Mouse (Mus musculus) T-helper 2 cell (primary cell): ENCODE data around the gene Cc2d2b.

Experiments used
- in situ Hi-C: fragments of 300-600 bp; cut with MboI, MseI; formaldehyde crosslinking; loops from one replicate; pipeline ENCODE4 v1.15.1; 2025; ENCODE audit warnings: high pct_unique_total_duplicates

The Cc2d2b gene

DNA sequence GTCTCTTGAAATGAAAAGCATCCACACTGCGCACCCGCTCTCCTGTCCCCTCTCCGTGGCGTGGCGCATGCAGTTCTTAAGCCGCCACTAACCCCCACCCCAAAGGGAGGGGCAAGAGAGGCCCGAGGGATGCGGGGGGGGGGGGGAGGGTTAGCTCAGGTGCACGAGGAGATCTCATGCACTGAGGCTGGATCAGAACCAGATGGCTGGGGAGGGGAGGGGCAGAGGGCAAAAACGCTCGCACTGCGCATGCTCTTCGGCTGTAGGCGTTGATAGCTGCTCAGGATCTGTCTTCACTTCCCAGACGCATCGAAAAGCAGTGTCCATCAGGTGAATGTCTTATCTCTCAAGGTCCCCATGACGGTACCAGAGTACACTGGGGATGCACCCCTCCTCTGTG lies at the start of gene Cc2d2b:
Gene Cc2d2b, plus strand, starts transcription at position 195 of the 400 bp plus-strand sequence.
- in situ Hi-C loops, result no loop called here

DNA sequence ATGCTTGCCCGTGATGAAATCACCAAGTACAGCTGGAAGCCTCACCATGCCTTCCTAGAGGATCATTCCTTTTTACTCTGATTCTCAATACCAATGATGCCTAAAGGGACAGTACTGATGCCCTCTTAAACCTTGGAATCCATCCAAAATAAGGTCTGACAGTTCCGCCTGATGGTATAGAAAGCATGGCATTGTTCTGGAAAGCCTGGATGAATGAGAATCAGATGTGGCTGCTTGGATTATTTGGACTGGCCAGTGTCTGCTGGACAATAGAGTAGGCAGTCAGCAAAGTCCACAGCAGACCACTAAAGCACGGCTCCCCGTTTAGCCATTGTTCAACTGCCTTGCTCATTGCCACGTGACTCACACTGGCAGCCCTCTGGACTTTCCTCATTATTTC lies 48.7 kb upstream of the Cc2d2b start:
- in situ Hi-C loops, result no loop called here

DNA sequence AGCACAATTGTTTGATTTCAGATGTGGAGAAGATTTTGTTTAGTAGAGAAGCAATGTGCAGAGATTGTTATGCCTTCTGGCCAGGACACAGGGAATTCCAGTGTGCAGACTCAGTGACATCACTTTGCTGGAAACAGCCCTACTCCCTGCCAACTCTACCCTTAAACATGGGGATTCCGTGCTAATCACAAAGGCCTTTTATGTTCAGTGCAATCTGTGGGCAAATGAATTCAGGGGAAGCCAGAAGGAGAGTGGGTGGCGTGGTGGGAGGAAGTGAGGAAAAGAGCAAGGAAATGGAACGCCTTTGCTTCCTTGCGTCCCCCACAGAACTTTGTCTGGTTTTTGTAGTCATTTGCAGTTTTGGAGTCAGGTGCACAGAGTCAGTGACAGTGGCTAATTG lies 46.1 kb upstream of the Cc2d2b start:
- in situ Hi-C loops, result no loop called here

DNA sequence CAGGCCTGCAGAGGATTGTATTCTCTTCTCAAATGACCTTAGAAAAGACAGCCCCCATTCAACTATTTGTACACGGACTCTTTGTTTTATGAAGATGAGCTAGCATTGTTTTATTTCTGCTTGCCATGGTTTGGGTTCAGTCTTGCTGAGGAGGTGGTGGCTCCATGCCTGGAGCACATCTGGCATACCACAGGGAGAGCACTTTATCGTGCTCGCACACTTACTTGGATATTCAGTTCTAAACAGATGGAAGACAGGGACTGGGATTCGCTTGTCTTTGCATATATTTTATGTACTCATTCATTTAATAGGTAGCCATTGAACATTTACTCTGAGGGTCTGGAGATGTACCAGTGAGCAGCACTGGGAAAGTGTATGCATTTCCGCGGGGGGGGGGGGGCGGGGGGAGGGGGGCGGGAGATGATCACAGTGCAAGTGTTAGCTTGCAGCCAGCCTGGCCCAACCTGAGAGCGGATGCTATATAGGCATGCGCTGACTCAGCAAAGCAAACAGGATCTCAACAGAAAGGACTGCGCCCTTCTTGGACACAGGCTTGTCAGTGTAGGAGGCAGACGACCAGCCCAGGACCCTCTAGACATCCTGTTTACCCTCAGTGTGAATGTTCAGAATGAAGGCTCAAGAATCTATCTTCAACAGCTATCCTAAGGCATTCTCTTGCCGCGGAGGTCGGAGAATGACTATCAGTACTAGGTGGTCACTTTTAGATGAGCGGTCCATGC lies 35.5 kb upstream of the Cc2d2b start:
- in situ Hi-C loops, result no loop called here

DNA sequence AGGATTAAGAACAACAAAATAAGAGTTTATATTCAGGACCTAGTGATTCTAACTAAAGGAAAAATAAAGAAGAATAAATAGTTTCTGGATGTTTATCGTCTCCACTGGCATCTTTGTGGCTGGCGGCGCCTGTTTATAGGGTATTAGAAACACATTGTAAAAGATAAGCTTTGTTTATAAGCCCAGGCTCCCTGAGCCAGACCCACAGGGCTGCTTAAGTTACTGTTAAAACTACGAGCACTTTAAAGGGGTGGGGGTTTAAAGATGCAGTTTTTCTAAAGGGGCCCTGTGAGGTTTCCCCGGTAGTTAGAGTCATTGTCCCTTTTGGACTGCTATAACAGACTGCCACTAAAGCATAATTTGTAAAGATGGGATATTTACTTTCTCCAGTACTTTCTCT lies 33.9 kb upstream of the Cc2d2b start:
- in situ Hi-C loops, result no loop called here

DNA sequence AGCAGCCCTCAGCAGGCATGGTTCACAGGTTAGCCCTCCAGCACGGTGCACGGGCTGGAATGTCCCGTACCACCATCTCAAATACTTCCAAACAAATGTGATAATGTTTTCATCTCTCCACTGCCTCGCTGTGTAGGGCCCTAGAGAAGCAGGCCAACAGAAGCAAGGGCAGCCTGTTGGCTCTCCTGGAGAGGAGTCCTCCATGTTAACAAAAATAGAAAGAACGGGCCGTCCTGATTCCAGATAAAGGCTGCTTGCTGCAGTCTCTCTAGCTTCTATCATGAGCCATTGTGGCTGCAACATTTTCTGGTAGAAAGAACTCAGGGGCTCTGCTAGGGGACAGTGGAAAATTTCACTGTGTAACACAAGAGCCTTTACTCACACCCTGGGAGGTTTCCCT lies 31.6 kb upstream of the Cc2d2b start:
- in situ Hi-C loops, result no loop called here

DNA sequence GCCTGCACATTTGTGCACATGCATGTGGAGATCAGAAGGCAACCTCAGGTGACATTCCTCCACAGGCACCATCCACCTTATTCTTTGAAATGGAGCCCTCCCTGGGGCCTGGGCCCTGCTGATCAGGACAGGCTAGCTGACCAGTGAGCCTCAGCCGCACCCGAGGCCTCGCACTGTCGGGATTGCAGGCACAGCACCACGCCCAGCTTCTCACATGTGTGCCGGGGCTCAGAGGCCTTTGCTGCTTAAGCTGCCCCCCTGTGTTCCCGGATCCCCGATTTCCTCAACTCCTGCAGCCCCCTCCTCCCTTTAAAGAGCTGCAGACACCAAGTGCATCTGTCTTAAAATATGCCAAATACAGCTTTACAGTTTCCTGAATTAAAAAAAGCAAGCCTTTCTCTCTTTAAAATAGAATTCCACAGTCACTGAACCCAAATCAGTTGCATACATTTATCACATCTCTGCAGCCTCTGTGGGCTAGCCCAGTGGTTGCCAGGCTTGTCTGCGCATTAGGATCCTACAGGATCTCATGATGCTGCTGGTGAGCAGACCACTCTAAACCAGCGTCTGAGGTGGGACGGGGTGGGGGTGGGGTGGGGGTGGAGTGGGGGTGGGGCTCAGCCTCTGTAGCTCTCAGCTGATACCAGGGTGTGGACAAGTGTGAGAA lies 29.0 kb upstream of the Cc2d2b start:
- in situ Hi-C loops, result loop anchor here (5.0 to 10.0 kb wide), 3 partner anchors 107 to 1815 kb away; partner anchors contain the start of genes Entpd1 and Tctn3

DNA sequence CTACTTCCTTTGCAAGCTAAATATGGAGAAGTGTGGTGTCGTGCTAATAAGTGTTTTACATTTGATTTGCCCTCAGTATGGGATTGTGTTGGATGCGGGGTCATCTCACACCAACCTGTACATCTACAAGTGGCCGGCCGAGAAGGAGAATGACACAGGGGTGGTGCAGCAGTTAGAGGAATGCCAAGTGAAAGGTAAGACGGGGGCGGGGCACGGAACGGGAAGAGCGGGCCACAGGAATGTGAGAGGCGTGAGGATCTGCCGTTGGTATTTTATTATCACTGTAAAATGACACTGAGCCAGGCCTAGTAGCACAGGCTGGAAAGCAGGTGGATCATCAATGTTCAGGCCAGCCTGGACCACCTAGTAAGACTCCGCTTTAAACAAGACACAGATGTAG lies 28.2 kb upstream of the Cc2d2b start:
- in situ Hi-C loops, result loop anchor here (5.0 to 10.0 kb wide), 3 partner anchors 108 to 1814 kb away; partner anchors contain the start of genes Entpd1 and Tctn3

DNA sequence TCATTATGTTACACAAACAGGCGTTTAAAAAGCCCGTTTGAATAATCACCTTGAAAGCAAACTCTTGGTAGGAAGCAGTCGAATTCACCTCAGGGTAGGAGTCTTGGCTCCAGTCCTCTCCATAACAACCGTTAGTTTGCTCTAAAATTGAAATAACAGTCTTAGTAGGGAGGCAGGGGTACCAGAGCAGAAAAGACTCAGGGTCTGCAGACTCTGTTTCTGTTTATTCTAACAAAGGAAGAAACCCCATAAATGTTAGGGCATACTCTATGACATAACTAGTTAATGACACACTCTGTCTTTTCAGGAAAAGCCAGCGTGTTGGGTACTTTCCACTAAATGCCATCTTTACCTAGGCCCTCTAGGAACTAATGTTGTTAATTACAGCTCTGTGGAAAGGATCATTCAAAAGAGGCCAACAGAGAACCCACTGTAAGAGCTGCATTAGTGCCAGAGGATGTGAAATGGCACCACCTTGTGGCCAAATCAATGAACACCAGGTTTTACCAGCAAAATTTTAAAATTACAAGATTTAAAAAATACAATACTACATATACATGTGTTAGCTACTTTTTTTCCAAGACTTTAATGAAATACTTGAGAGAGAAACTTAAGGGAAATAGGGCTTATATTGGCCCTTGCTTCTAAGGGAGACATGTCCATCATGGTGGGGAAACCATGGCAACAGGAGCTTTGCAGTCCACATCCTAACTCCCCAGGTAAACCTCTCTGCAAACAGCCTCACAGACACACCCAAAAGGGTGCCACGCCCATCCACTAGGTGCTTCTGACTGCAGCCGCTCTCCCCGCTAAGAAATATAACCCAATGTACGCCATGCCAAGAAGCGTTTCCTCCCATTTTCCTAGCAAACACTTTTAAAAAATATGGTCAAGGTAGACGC lies 26.2 kb upstream of the Cc2d2b start:
- in situ Hi-C loops, result loop anchor here (5.0 to 10.0 kb wide), 3 partner anchors 110 to 1812 kb away; partner anchors contain the start of genes Entpd1 and Tctn3

DNA sequence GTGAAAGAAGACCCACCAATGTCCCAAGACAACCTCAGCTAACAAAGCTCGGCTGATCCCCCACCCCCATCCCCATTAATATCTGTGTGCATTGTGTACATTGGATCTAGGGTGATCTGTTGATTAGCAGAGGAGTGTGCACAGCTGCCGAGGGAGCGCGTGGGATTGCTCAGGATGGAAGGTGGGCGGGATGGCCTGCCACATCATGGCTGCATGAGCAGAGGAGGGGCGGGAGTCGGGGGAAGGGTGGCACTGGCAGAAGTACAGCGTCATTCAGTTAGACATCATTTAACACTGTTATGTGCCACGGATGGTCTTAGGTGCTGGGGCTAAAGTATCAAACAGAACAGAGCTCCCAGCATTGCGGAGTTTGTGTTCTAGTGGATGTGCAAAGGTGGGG lies 25.0 kb upstream of the Cc2d2b start:
- in situ Hi-C loops, result loop anchor here (5.0 to 10.0 kb wide), 3 partner anchors 111 to 1811 kb away; partner anchors contain the start of genes Entpd1 and Tctn3

DNA sequence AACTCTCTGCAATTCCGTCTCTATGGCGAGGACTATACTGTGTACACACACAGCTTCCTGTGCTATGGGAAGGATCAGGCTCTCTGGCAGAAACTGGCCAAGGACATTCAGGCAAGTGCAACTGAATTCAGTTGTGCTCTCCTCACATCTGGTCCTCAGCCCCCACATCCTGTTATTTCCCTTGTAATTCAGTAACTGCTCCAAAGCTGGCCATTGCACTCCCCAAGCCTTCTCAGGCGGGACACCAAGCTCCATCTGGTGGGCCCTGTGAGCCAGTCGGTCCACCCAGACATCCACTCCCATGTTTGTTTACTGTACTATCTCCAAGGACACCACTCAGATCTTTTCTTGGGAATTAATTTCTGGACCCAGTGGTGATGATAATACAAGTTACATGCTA lies 22.4 kb upstream of the Cc2d2b start:
- in situ Hi-C loops, result loop anchor here (10.0 kb wide), 2 partner anchors 361 to 1809 kb away; no protein-coding TSS in a partner anchor

DNA sequence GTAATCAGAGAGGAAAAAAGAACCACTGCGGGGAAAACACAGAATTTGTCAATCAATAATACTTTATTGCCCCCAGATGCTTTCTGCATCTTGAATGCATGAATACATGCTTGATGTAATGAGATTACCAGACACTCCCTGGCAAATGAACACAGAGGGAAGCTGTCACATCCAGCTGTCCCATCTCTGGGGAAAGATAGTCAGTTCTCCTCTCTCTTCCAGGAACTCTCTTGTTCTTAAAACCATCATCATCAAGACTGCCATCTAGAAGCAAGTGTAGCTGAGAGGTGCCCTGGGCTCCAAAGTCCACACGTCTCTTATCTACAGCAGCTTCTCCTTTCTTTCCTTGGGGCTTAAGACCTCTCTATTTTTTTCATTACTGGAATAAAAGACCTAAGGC lies 21.9 kb upstream of the Cc2d2b start:
- in situ Hi-C loops, result loop anchor here (10.0 kb wide), 2 partner anchors 362 to 1808 kb away; no protein-coding TSS in a partner anchor

DNA sequence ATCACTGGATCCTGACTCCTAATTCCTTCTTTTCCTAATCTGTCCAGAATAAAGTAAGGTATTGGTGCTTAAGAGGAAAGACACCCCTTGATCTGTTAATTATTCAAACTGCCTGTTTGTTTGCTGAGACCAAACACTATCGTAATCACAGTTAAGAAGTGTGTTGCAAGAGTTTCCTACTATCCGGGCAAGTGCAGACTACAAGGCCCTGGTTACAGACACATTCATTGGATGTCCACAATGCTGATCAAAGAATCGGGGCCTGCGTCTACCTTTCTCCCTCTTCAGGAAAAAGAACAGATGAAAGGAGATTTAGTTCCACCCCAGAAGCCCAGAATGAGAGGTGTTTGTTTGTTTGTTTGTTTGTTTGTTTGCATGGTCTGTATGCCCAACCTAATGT lies 20.3 kb upstream of the Cc2d2b start:
- in situ Hi-C loops, result loop anchor here (10.0 kb wide), 2 partner anchors 363 to 1807 kb away; no protein-coding TSS in a partner anchor

DNA sequence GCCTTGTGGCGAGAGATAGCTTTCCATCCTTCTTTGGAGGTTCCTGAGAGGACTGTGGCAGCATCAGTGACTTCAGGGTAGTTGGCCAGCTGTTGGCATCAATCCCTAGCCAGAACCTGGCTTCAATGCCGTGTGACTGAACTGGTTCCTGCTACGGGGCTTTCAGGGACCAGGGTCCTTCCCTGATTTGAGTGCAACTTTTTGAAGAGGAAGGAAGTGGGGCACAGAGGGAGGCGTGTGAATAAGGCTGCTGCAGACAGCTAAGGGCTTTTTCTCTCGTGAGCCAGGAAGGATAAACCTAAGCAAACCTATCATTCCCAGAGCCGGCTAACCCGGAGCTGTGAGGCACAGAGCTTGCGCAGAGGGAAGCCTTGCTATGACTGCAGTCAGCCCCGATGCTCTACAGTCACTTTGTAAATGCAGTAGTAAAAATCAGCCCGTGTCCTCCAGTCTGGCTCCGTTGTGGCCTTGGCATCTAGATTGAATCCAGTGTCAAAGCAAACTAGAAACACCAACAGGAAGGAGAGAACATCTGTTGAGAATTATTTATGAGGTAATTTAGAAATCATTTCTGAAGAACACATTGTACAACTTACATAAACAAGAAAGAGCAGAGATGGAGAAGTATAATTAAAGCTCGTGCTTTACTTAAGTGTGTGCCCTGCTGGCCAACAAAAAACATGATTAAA lies 19.7 kb upstream of the Cc2d2b start:
- in situ Hi-C loops, result loop anchor here (10.0 kb wide), 2 partner anchors 364 to 1806 kb away; no protein-coding TSS in a partner anchor

DNA sequence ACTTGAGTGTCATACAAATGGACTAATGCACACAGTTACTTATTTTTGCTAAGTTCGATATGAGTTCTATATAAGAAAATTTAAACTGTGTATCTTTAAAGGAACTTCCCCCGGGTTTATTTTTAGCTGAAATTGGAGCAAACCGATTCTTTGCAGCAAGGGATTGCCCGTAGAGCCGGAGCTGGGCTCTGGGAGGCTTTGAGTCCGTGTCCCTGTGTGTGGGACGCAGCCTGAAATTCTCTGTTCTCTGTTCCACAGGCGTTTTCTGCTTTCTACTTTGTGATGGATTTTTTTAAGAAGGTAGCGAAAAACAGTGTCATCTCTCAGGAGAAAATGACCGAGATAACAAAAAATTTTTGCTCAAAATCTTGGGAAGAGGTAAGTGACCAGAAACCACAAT lies 15.1 kb upstream of the Cc2d2b start:
- in situ Hi-C loops, result no loop called here

DNA sequence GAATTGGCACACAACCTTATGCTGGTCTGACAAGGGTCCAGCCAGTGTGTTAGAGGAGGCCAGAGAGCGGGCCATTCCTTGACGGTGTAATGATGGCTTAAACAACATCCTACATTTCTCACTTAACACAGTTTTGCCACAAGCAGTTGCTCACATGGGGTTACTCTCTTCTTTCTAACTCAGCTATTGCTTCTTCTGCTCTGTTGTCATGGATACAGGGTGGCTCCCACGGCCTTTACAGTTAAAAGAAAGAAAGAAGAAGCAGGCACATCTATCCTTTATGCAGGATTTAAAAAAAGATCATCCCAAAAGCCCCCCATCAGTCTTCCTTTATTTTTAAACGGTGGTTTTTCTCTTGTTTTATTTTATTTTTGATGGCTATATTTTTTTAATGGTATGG lies 14.7 kb upstream of the Cc2d2b start:
- in situ Hi-C loops, result no loop called here

DNA sequence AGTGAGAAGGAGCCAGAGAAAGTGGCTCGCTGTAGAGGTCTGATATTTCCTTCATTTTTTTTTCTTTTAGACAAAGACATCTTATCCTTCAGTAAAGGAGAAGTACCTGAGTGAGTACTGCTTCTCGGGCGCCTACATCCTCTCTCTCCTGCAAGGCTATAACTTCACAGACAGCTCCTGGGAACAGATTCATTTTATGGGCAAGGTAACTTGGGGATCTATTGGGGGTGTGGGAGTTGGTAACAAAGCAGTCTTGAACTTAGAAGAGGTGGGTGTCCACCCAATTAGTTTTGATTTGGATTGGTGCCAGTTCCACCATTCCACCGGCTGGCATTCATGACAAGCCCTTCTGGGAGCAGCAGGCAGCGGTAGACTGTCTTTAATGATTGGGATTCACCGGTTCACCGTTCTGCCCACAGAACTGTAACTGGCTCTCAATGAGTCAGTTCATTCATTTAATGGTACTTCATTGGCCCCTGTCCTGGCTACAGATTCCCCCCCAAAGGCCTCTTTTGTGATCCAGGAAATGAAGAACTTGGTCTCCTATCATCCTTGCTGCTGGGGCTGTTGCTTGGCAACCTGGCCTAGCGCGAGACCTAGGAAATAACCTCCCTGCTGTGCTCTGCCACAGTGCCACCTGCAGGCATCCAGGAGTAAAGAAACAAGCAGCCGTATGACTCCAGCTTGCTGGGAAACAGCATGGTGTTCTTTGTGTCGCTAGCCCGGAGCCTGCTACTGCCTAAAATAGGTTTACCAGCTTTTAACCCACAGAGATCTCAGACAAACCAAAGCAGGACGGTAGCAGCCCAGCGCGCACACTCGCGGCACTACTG lies 11.7 kb upstream of the Cc2d2b start:
- in situ Hi-C loops, result no loop called here

DNA sequence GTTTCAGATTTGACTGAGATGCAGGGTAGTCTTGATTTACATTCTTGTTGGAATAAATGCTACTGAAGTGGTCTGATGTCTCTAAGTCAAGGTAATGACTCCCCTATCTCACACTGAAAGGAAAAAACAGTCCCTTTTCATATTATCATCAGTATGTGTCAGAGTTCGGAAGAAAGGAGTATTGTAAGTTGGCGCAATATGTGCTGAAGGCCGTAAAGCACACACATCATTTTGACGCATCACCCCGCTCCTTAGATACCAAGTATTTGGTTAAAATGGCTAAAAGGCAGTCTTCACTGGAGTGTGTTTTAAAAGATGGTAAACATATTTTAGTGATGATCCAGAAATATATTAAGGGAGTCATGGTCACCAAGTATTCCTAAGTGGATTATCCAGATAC lies 10.9 kb upstream of the Cc2d2b start:
- in situ Hi-C loops, result no loop called here

DNA sequence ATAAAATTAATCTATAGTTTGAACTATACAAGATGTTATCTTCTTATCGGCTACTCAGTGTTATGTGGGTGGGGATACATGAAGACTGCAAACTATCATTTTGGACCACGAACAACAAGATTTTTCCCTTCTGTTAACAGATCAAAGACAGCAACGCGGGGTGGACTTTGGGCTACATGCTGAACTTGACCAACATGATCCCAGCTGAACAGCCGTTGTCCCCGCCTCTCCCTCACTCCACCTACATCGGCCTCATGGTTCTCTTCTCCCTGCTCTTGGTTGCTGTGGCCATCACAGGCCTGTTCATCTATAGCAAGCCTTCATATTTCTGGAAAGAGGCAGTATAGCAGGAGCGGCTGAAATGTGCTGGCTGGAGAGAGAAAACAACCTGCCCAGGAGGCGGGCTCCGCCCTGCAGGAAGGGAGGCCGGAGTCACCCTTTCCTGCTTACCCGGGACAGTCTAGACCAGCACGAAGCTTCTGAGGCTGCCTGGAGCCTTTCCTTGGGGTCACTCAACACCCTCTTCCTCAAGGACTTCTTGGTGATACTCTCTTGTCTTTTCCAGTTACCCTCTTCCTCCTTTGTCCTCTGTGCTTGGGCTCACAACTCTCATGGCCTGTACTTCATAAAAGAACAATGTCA lies 9.7 kb upstream of the Cc2d2b start:
- in situ Hi-C loops, result no loop called here

DNA sequence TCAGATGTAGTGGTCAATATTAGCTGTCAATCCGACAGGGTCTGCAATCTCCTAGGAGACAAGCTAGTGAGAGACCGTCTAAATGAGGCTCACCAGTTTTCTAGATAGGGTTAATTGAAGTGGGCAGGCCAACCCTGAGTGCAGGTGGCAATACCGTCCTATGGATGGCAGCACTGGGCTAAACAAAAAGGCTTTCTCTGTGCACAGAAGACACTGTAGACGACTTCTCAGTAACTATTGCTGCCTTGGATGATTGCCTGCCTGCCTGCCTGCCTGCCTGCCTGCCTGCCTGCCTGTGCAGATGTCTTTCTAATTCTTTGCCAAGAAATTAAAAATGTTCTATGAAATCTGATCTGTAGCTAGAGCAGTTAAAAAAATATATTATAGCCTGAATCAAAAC lies 1.9 kb upstream of the Cc2d2b start:
- in situ Hi-C loops, result no loop called here
